Mouse (Mus musculus) frontal cortex, adult 2 months (tissue): ENCODE results near the gene A3galt2. TPM values are rescaled to one million over a fixed set of nuclear protein-coding genes. Genes with fewer than 3 reads are reported as not detected.

Source experiments
- DNase-seq, 2 experiments: peaks; one replicate each; pipeline ENCODE4 v3.0.0; 2022; ENCODE audit warnings: low spot score in 1 of 2; ENCODE audit errors: extremely low spot score in 1 of 2
- polyA plus RNA-seq: library from polyadenylated mRNA; depleted of rRNA; stranded (reverse); fragments of >200 nt; gene quantifications from 2 replicates; pipeline ENCODE4 v1.2.3, GENCODE M21; 2012

A3galt2 gene
- polyA plus RNA-seq, 1 experiment, result 0.90 TPM

DNA sequence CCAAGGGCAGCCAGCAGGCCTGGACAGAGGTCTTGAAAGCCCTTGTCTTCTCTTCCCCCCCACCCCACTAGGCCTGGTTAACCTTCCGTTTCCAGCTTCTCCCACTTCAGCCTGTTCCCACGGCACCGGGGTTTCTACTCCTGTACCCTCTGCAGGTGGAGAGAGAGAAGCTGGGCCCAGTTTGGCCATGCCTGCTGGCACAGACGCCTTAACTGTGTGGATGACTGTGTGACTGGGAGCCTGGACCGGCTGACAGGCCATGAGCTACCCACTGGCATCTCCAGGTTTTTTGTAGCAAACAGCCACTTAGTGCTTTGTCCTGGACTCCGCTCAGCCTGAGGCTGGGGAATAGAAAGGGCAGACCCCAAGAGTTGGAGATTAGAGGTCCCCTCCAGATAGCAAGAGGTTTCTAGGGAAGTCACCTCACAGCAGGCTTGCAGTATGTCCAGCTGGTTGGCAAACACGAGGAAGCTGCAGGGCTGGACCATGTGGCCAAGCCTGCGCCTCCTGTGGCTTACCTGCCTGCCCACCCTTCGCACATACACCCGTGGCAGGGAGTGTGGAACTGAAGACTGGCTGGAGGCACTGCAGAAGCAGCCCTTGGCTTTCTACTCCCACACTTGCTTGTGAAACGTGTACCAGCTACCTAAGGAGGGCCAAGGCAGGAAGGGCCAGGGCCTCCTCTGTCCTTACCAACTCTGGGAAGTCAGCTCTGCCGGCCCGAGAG is 3.0 kb upstream of the A3galt2 start:
- DNase-seq, result no peak

DNA sequence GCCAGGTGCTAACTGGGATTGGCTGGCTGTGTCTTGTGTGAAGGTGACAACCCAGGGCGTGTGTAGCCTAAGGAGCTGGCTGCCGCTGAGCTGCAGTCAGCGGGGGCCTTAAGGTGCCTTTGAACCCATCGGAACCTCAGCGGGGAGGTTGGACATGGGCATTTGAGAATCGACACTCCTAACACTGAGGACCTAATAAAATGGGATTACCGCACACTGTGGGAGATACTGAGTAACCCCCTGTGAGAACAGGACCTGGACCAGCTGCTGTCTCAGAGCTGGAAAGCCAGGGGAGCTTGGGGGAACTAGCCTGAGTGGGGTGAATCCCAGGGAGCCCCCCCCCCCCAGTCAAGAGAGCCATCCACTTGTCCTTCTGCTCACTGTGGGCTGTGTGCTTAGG is 1.6 kb upstream of the A3galt2 start:
- no peak for DNase-seq

DNA sequence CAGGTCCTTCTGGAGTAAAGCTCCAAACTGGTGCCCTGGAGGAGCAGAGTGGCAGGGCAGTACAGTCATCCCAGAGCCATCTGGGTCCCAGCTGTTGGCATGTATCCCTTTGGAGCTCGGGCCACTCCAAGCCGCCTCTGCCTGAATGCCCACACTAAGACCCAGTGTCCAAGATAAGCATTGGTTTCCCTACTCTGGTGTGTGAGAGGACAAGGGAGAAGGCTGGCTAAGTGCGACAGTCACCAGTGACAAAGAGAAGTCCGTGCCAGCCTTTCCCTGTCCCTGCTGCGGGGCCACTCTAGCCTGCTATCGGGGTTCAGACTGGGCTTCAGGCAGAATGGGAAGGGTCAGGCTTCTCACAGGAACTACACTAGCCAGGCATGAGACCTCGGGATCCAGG is 736 bp downstream of the A3galt2 start:
- DNase-seq, result no peak

DNA sequence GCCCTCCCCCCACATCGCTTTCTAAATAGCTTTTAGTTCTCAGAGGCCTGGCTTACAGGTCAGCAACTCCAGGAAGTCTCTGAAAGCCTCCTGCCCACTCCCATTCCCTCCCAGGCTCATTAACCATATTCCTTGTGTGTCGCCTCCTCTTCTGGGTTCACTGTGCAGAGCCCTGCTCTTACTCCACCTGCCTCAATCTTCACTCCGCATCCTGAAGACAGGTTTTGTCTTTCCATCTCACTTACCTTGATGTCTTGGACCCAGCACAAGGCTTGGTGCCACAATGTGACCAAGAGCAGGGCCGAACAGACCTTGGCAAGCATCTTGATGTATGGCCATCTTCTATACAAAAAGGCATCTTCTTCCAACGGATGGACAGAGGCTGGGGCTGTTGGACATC is 4.0 kb downstream of the A3galt2 start:
- DNase-seq, result no peak

DNA sequence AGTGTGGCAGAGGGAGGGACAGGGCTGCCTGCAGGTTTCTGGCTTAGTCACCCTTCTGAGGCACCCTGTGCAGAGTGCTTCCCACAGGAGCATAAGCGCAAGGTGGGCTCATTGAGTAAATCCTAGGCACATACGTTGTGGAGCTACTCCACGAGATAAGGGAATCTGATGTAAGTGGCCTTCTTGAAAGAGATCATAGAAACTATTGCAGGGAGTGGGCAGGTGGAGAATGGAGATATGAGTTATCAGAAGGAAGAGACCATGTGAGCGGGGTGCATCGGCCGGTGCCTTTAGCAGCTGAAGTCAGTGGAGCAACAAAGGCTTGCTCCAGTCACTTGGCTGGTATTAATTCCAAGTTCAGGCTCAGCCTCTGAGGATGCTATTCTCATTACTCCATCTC is 4.9 kb downstream of the A3galt2 start:
- no peak for DNase-seq

DNA sequence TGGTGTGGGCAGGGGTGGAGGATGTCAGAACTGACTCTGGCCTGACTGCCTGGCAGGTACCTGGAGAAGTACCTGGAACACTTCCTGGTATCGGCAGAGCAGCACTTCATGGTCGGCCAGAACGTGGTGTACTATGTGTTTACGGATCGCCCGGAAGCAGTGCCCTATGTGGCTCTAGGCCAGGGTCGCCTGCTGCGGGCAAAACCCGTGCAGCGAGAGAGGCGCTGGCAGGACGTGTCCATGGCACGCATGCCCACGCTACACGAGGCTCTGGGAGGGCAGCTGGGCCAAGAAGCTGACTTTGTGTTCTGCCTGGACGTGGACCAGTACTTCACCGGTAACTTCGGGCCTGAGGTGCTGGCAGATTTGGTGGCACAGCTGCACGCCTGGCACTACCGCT is 11.8 kb downstream of the A3galt2 start:
- DNase-seq, result no peak

DNA sequence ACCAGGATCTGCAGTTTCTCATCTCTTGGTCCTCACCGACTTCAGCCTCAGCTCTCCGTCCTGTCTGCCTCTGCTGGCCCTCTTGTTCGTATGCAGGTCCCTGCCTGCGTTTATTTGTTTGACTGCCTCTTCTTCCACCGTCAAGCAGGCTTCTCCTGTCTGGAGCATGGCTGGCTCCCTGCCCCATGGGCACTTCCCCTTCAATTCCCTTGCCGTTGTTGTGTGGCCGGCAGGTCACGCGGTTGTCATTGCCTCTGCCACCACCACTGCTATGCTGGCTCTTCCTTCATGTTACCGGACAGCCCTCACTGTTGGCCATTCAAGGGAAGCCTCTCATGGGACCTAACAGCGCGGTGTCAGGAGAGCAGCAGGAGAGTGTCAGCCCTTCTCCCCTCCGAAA is 13.0 kb downstream of the A3galt2 start:
- no peak for DNase-seq

DNA sequence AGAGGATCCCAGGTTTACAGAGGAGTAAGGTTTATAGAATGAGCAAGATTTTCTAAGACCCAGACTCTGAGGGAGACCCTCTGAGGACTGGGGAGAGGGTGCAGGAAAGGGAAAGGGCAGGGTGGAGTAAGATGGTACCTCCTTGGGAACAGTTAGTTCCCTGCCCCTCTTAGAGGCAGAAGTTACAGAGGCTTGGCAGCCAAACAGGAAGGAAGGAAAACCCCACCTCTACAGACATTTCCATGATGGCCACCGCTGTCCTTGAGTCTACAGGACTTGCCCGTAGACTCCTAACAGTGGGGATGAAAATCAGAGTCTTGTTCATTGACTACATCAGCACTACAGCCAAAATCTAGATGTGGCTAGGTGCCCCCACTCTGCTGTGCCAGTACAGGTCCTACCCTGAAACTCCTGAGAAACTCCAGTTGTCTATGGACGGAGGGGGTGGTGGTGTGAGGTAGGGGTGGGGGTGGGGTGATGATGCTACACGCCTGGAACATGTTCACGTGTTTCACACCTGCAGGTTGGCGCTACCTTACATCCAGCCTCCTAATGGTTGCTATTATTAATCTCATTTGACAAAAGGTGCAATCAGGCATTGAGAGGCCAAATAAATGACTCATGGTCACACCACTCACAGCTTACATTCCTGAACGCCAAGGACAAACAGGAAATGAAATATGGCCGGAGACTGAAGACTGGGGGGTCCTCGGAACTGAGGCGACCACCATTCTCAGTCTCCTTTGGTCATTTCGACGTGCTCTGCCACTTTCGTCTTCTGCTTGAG is 14.6 kb downstream of the A3galt2 start:
- DNase-seq, result no peak

DNA sequence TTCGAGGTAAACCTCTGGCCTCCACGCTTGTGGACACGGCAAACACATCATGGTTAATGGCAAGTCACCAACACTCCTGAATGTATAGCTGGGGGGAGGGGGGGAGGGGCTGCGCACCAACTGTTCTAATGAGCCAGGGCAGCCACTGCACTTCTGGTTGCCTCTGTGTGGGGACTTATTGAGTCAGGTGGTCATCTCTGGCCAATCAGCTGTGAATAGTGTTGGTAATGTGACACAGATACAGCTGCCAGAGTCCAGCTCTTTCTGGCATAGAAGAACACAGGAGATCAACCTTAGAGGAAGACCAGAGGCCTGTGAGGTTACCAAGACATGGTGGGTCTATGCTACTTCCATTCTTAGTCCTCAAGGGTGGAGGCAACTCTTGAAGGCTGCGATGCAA is 15.5 kb downstream of the A3galt2 start:
- no peak for DNase-seq

DNA sequence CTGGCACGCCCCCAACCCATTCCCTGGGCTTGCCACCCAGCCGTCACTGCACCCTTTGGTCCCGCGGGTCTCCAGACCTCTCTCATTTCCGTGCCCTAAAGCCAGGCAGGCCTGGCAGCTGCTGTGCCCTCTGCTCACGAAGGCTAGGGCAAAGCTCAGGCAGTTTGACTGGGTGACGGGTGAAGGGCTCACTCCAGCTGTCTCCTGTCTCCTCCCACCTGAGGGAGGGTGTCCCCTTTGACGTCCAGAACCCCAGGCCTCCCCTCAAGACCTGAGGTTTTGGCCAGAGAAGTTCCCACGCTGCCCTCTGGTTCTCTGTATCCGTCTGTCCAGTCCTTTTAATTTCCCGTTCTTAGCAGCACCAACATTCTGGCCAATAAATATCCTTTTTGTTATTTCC is 18.7 kb downstream of the A3galt2 start:
- no peak for DNase-seq

DNA sequence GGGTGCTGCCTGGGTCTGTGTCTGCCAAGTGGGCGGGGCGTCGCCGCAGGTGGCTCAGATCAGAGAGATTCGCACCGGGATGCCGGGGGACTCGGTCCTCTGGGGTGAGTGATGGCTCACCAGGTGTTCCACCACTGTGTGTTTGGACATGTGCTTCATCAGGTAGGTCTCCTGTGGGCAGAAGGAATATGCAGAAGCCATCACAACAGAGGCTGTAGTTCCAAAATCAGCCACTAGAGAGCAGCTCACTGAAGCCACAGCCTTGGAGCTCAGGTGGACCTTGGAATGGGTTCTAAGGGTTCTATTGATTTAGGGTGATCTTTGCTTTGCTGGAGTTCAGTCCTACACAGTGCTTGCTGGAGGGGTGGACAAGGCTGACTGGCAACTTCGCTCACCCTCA is 19.3 kb downstream of the A3galt2 start:
- DNase-seq, result peak in 1 of 2 experiments; percentile 68

DNA sequence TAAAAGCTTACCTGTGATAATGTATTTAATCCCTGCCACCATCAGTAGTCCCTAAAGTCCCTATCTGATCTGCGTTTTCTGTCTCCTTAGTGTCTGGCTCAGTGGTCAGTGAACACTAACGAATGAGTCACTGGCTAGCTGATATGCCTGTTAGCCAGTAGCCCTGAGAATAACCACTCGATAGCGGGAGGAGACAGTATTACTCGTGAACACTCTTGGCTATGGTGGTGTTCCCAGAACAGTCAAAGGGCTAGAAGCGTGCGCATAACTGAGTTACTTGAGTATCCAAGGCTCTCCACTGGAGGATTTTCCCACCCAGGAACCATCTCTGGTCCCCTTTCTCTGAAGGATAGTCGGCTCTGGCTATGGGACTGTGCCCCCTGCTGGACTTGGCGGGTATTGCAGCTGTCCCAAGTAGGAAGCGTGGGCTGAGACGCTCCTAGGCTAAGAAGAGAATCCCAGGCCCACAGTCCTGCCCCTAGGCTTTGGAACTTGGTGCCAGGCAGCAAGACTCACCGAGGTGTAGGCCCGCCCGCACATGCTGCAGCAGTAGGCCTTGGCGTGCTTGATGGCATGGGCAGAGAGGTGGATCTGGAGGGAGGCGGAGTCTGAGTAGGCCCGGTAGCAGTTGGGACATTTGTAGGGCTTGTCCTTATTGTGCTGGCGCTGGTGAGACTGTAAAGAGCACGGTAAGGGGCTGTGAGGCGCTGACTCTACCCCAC is 21.6 kb downstream of the A3galt2 start:
- DNase-seq, result peak in 1 of 2 experiments; percentile 83

DNA sequence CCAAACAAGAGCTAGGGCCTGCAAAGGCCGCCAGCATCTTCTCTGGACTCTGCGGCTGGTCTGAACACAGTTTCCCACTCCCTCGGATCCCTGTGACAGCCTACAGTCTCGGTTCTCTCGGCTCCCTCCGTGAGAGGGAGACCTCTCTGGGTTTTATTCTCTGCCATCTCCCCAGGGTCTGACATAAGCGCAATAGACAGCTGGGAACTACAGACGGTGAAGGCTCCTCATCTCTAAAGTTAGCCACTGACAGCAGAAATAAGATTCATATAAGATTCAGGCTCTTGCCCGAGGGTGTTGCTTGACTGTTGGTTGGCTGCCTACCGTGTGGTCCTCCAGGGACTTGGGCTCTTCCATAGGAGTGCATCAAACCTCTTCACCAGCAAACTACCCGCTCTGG is 22.4 kb downstream of the A3galt2 start:
- peak in 1 of 2 experiments; percentile 20 for DNase-seq

DNA sequence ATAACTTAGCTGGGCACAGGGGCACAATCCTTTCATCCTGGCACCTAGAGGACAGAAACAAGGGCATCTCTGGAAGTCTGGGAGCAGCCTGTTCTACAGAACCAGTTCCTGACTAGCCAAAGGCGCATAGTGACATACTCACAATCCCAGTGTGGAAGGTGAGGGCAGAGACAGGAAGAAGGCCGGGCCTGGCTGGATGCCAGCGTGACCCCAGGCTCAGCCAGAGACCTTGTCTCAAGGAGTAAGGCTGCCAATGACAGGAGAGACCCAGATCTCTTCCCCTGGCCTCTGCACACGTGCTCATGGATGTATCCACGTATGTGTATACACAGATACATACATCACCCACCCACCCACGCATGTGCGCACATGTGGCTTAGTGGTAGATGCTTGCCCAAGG is 26.9 kb downstream of the A3galt2 start:
- DNase-seq, result no peak

DNA sequence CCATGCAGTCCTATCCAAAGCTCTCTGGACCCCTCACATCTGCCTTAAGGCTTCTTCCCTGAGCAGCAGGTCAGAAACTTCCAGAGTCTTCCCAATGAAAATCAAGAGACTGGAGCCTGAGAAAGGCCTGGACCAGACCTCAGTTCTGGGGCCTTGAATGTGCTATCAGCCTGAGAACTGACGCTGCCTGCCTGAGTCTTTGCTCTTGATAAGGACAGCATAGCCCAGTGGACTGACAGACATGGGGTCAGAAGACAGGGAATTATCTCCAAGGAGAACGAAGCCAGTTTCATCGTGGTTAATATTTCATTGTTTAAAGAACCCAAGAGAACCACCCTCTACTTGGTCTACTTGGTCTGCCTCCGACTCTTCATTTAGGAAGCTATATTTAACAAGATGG is 27.5 kb downstream of the A3galt2 start:
- no peak for DNase-seq

DNA sequence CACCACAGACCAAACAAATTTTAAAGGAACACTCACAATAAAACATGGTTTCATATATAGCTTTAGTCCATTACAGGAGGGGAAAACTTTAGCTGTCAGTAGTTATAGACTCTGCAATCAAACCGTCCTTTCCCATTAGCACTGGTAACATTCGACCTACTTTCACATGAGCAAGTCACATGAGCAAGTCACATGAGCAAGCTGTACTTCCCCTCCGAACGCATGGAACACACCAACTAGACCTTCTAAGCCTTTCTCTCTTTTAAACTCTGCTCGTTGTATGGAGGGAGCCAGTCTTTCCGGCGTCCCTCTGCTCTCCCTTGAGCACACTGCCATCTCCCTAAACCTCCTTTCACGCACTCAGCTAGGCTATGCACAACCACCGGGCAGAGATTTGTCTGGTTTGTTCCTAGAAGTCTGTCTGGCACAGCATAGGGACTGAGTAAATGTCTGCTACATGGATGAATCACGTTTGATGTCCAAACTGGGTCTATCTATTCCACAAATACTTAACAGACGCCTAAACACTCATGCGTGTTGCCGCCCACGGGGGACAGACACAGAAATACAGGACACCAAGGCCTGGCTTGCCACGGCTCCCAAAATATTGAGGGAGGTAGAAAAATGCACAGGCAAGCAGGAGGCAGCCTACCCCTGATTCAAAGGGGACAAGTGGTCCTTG is 29.9 kb downstream of the A3galt2 start:
- DNase-seq, result peak in 1 of 2 experiments; percentile 46

DNA sequence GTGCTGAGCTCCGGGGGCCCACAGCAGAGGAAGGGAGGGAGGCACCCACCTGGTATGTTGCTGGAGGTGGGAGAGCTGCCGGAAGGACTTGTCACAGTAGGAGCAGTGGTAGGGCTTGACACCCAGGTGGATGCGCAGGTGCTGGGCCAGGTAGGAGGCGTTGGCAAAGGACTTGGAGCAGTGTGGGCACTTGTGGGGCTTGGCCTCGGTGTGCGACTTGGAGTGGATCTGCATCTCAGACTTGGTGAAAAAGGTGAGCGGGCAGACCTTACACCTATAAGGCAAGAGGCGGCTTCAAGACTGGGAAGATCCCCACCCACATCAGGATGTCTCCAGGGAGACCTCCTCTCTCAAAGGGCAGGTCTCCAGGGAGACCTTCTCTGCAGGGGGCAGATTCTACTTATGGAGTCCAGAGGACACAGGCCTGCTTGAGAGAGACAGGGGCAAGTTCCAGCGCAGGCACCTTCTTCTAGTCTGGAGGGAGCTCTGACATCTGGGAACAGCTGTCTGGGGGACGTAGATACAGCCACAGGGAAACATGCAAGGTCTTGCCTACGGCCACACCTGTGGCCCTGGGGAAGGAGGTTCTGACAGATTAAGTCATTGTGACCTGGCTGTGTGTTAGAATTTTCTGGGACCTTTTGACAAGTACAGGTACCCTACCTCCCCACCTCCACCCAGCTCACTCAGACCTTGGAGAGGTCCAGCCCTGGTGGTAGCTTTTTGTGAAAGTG is 30.9 kb downstream of the A3galt2 start:
- no peak for DNase-seq

DNA sequence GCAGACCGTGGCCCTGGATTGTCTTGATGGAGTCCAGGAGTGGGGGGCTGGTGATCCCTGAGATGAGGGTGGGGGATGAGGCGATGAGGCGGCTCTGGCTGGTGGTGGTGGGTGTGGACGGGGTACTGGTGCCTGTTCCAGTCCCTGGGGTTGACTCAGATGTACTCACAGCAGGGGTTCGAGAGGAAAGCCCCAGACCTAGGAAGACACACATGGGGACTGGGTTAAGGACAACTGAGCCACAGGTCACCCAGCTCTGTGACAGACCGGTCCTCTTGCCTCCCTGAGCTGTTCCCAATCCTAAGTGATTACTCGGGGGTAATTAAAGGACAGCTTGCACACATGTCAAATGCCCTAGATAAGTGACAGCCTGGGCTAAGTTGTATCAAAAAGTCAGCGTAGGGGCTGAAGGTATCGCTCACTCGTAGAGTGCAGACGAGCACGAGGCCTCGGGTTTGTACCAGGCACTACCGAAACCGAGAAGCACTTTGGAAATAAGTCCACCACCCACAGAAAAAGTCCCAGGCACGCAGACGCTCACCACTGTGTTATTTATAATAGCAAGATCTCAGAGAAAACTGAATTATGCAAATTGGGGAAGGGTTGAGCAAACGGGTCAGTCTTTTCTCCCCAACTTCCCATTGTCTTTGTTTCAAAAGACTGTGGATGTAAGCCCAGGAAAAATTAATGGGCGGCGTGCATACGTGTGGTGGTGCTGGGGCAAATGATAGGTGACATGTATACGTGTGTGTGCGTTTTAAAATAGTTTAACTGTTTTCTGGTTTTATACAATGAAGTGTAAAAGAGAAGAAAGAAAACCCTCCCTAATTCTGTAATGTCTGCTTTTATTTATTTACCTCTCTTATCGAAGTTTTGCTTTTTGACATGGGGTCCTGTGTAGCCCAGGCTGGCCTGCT is 32.1 kb downstream of the A3galt2 start:
- DNase-seq, result peak in 1 of 2 experiments; percentile 35

DNA sequence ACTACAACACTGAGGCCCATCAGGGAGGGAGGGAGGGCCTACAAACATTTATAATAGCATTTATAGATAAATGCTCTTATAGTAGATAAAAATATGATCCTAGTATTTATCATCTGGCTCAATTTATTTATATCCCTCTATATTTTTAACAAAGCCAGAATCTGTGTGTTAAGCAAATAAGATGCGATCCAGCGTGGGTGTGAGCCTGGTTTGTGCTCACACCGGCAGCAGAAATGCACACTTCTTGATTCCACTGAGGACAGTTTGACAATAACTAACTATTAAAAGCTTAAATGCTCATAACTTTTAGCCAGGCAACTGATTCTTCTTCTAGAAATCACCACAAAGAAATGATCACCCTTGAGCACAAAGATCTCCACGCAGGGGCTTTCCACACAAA is 32.9 kb downstream of the A3galt2 start:
- no peak for DNase-seq
